Mouse (Mus musculus) embryo, embryonic 10.5 days (tissue): ENCODE data around the gene Pcbp3.

Experiments used
- DNase-seq: peaks from one replicate; pipeline ENCODE4 v3.0.0-alpha.2; 2015; ENCODE audit warnings: low spot score

The Pcbp3 gene

GRCm38 (mm10) chr10:76844901-76845300 lies 116.8 kb downstream of the Pcbp3 start:
- no peak for DNase-seq

- no peak for DNase-seq
Observed at GRCm38 (mm10) chr10:76844365-76844764, 117.3 kb downstream of the Pcbp3 start.

GRCm38 (mm10) chr10:76842087-76842486 lies 119.6 kb downstream of the Pcbp3 start:
- no peak for DNase-seq

GRCm38 (mm10) chr10:76841220-76841619 lies 120.5 kb downstream of the Pcbp3 start:
- DNase-seq, result no peak

GRCm38 (mm10) chr10:76840566-76840965 lies 121.1 kb downstream of the Pcbp3 start:
- DNase-seq, result no peak

- peak; percentile 87 for DNase-seq
Observed at GRCm38 (mm10) chr10:76835497-76836357, 126.0 kb downstream of the Pcbp3 start.

GRCm38 (mm10) chr10:76832841-76833240 lies 128.8 kb downstream of the Pcbp3 start:
- DNase-seq, result no peak

- DNase-seq, result no peak
Observed at GRCm38 (mm10) chr10:76831915-76832314, 129.8 kb downstream of the Pcbp3 start.

GRCm38 (mm10) chr10:76831151-76831550 lies 130.5 kb downstream of the Pcbp3 start:
- DNase-seq, result peak; percentile 63

GRCm38 (mm10) chr10:76828936-76829335 lies 132.8 kb downstream of the Pcbp3 start:
- no peak for DNase-seq

- no peak for DNase-seq
Observed at GRCm38 (mm10) chr10:76822698-76823097, 139.0 kb downstream of the Pcbp3 start.

- no peak for DNase-seq
Observed at GRCm38 (mm10) chr10:76819321-76819720, 142.4 kb downstream of the Pcbp3 start.

GRCm38 (mm10) chr10:76818337-76818736 lies 143.3 kb downstream of the Pcbp3 start:
- no peak for DNase-seq

- DNase-seq, result no peak
Observed at GRCm38 (mm10) chr10:76816930-76817329, 144.8 kb downstream of the Pcbp3 start.

GRCm38 (mm10) chr10:76816436-76816835 lies 145.3 kb downstream of the Pcbp3 start:
- DNase-seq, result peak; percentile 18

GRCm38 (mm10) chr10:76815481-76815880 lies 146.2 kb downstream of the Pcbp3 start:
- DNase-seq, result peak; percentile 38

GRCm38 (mm10) chr10:76814811-76815210 lies 146.9 kb downstream of the Pcbp3 start:
- no peak for DNase-seq

- peak; percentile 56 for DNase-seq
Observed at GRCm38 (mm10) chr10:76809916-76810660, 151.6 kb downstream of the Pcbp3 start.

GRCm38 (mm10) chr10:76809439-76809838 lies 152.2 kb downstream of the Pcbp3 start:
- DNase-seq, result no peak

- no peak for DNase-seq
Observed at GRCm38 (mm10) chr10:76808446-76809400, 153.0 kb downstream of the Pcbp3 start.

- DNase-seq, result no peak
Observed at GRCm38 (mm10) chr10:76802500-76802885, 159.2 kb downstream of the Pcbp3 start.
